18 mouse cellular contexts compared by ENCODE assay signal in genomic region chr13:59798306-59798705, GRCm38 (mm10). TPM values are rescaled to one million over a fixed set of nuclear protein-coding genes. Genes with fewer than 3 reads are reported as not detected.
"Had no signal": no experiment of that assay in that cellular context is flagged by ENCODE, and none has a peak within 500 bp of the region (broad histone marks: within the 10 kb centered on the region; RNA-seq: fewer than 3 reads in every experiment).

No protein-coding gene starts in this region.

- H3K9me3 ChIP-seq: limb, embryonic 13.5 days; midbrain, embryonic 10.5 days; neural tube, embryonic 12.5 days had no signal

- H3K27ac ChIP-seq: kidney, postnatal 0 days; layer of hippocampus, adult 2 months; limb, embryonic 13.5 days; midbrain, embryonic 10.5 days; neural tube, embryonic 12.5 days had no signal

- H3K9ac ChIP-seq: limb, embryonic 13.5 days; neural tube, embryonic 12.5 days had no signal

- H3K27me3 ChIP-seq: limb, embryonic 13.5 days; neural tube, embryonic 12.5 days had no signal

- DNase-seq: kidney, adult 11 months; kidney, adult 9 months; kidney, postnatal 36 days; left cerebral cortex, postnatal 4 days; lung, adult 2 months; lung, postnatal 36 days; midbrain, embryonic 14.5 days; retina, postnatal 1 day; right cerebral cortex, postnatal 4 days; spleen, adult 18-20 months; thymus, postnatal 4 days had no signal

- H3K4me1 ChIP-seq: limb, embryonic 13.5 days; midbrain, embryonic 10.5 days; neural tube, embryonic 12.5 days had no signal

- ATAC-seq: lung, postnatal 0 days had no signal

- H3K4me3 ChIP-seq: layer of hippocampus, adult 2 months; limb, embryonic 13.5 days; midbrain, embryonic 10.5 days; neural tube, embryonic 12.5 days had no signal

- H3K4me2 ChIP-seq: limb, embryonic 13.5 days; neural tube, embryonic 12.5 days had no signal

RNA-seq across cellular contexts. Expression of gene Gm49354, which starts 16.3 kb away (rescaled TPM):
- polyA plus RNA-seq: kidney, postnatal 0 days; limb, embryonic 13.5 days; lung, adult 2 months; lung, postnatal 0 days; midbrain, embryonic 10.5 days; midbrain, embryonic 14.5 days; neural tube, embryonic 12.5 days; stomach, embryonic 16.5 days had no signal

RNA-seq across cellular contexts. Expression of gene 1700014D04Rik, which starts 51.8 kb away (rescaled TPM):
- polyA plus RNA-seq: kidney, postnatal 0 days; stomach, embryonic 16.5 days had no signal
